Mouse (Mus musculus): Measurements from ENCODE around the gene Sptbn1. TPM values are rescaled to one million over a fixed set of nuclear protein-coding genes. Genes with fewer than 3 reads are reported as not detected.

Sptbn1 gene
- polyA plus RNA-seq, 1 experiment from 2014 or later = 16.9 TPM

Other genes starting within 250 kb of the Sptbn1 start
- gene Eml6, start 242.1 kb downstream of the Sptbn1 start, polyA plus RNA-seq (2015; fragmentation: Nextera tagmentation; extraction: Ambion mirVana) = 0.17 and 0.23 TPM in 2 replicates
- gene 4930505A04Rik, start 203.7 kb upstream of the Sptbn1 start, polyA plus RNA-seq (2015; fragmentation: Nextera tagmentation; extraction: Ambion mirVana) = not detected in 2 replicates

Data from liver, embryonic 13.5 days (tissue).